In genomic region chr2:165320531-165321150, GRCm38 (mm10) we compare ENCODE assay signal across 9 mouse cellular contexts. TPM values are rescaled to one million over a fixed set of nuclear protein-coding genes. Genes with fewer than 3 reads are reported as not detected.
A peak's percentile ranks its signal among the peaks of the same experiment; 100 is the strongest.
DNase-seq lines count a peak whose midpoint lies in the region; ATAC-seq lines count a peak whose summit lies in the region.
"Had no signal": no experiment of that assay in that cellular context is flagged by ENCODE, and none has a peak within 500 bp of the region (broad histone marks: within the 10 kb centered on the region; RNA-seq: fewer than 3 reads in every experiment).

No protein-coding gene starts in this region.

- peaks cover 52% of the 10 kb centered on the region for H3K4me1 ChIP-seq in liver, embryonic 16.5 days (ENCODE audit: control insufficient read depth, low read depth, low read length)
- peaks cover 67% of the 10 kb centered on the region for H3K4me1 ChIP-seq in stomach, embryonic 15.5 days

- intact Hi-C loops in heart, postnatal 14 days (cut with DNase I) = no loop called here

- H3K4me2 ChIP-seq in liver, embryonic 16.5 days (ENCODE audit: low read depth, low read length) = peak overlapping the region; percentile 25; the same call in 1 of the 2 replicates
- no peak overlapping the region; the same call in 1 of the 2 replicates for H3K4me2 ChIP-seq in stomach, embryonic 15.5 days

- peak; percentile 52 for DNase-seq in adrenal gland, postnatal 14 days
- DNase-seq in adrenal gland, adult 8-10 months = no peak
- peak; percentile 55 for DNase-seq in right cerebral cortex, postnatal 25 days
- no peak for DNase-seq in right cerebral cortex, postnatal 4 days
- DNase-seq in heart, postnatal 14 days = peak; percentile 62 to 64
- DNase-seq in thymus, postnatal 14 days = no peak

- H3K27me3 ChIP-seq in liver, embryonic 16.5 days (ENCODE audit: control insufficient read depth, insufficient read depth, low read depth, low read length) = no peaks in the 10 kb centered on the region
- H3K27me3 ChIP-seq in stomach, embryonic 15.5 days (replicated peaks) = no peaks in the 10 kb centered on the region

- H3K4me3 ChIP-seq in liver, embryonic 16.5 days (ENCODE audit: low read depth, low read length) = no peak overlapping the region
- no peak overlapping the region for H3K4me3 ChIP-seq in stomach, embryonic 15.5 days (replicated peaks)
- H3K4me3 ChIP-seq: myocyte had no signal

- no peak overlapping the region for H3K9ac ChIP-seq in liver, embryonic 16.5 days (ENCODE audit: low read depth, low read length)
- no peak overlapping the region for H3K9ac ChIP-seq in stomach, embryonic 15.5 days

- peak; percentile 27; the same call in 1 of the 2 replicates for ATAC-seq in liver, embryonic 16.5 days (ENCODE audit: low read depth)
- ATAC-seq in stomach, embryonic 15.5 days (ENCODE audit: insufficient read depth, low FRiP score, low read depth) = no peak

- H3K36me3 ChIP-seq in liver, embryonic 16.5 days (ENCODE audit: control insufficient read depth, insufficient read depth) = no peaks in the 10 kb centered on the region
- H3K36me3 ChIP-seq in stomach, embryonic 15.5 days = peaks cover 5% of the 10 kb centered on the region; the same call in 1 of the 2 replicates

- no peaks in the 10 kb centered on the region for H3K9me3 ChIP-seq in liver, embryonic 16.5 days (replicated peaks; ENCODE audit: control insufficient read depth, low read length)
- H3K9me3 ChIP-seq in stomach, embryonic 15.5 days = no peaks in the 10 kb centered on the region

- peak overlapping the region; percentile 43 for H3K27ac ChIP-seq in liver, embryonic 16.5 days (ENCODE audit: low read length)
- peak overlapping the region; percentile 73 for H3K27ac ChIP-seq in stomach, embryonic 15.5 days

- WGBS in liver, embryonic 16.5 days (ENCODE audit: insufficient replicate concordance) = 24% methylated on average over 12 of the region's 12 CpGs
- 62% methylated on average over 12 of the region's 12 CpGs for WGBS in stomach, embryonic 15.5 days

RNA-seq across cellular contexts. Expression of gene Elmo2, which starts 5.6 kb away (rescaled TPM):
- total RNA-seq in adrenal gland, postnatal 14 days (2021) = 26.2 and 27.8 TPM in 2 replicates
- 10 to 100 TPM; 22.8 to 36.2 (median 31.4) TPM for total RNA-seq in adrenal gland, adult 8-10 months (2022)
- total RNA-seq in heart, postnatal 14 days (2021) = 10 to 100 TPM; 22.2 to 25.1 TPM
- polyA plus RNA-seq in liver, embryonic 16.5 days (2015; fragmentation: Nextera tagmentation; extraction: Ambion mirVana) = 15.9 and 16.3 TPM in 2 replicates
- 53.2 and 56.2 TPM in 2 replicates for polyA plus RNA-seq in stomach, embryonic 15.5 days (2015; fragmentation: Nextera tagmentation; extraction: Ambion mirVana)

RNA-seq across cellular contexts. Expression of gene Slc35c2, which starts 33.0 kb away (rescaled TPM):
- total RNA-seq in adrenal gland, postnatal 14 days (2021) = 32.8 and 36.4 TPM in 2 replicates
- 10 to 100 TPM; 56.7 to 62.1 (median 58.3) TPM for total RNA-seq in adrenal gland, adult 8-10 months (2022)
- 10 to 100 TPM; 16.9 to 17.4 TPM for total RNA-seq in heart, postnatal 14 days (2021)
- 37.9 and 47.2 TPM in 2 replicates for polyA plus RNA-seq in liver, embryonic 16.5 days (2015; fragmentation: Nextera tagmentation; extraction: Ambion mirVana)
- 60.5 and 71.8 TPM in 2 replicates for polyA plus RNA-seq in stomach, embryonic 15.5 days (2015; fragmentation: Nextera tagmentation; extraction: Ambion mirVana)

RNA-seq across cellular contexts. Expression of gene Zfp663, which starts 47.9 kb away (rescaled TPM):
- total RNA-seq in adrenal gland, postnatal 14 days (2021) = not detected in 2 replicates
- total RNA-seq in adrenal gland, adult 8-10 months (2022) = not detected
- total RNA-seq in heart, postnatal 14 days (2021) = not detected
- polyA plus RNA-seq in liver, embryonic 16.5 days (2015; fragmentation: Nextera tagmentation; extraction: Ambion mirVana) = not detected in 2 replicates
- 0.64 and 0.66 TPM in 2 replicates for polyA plus RNA-seq in stomach, embryonic 15.5 days (2015; fragmentation: Nextera tagmentation; extraction: Ambion mirVana)
- polyA plus RNA-seq: myocyte had no signal

Comparison
In these comparisons a context has a peak if more than half of its experiments do, and no peak if none do; other contexts are left out.
1. DNase-seq: peak in adrenal gland, postnatal 14 days (single experiment), right cerebral cortex, postnatal 25 days (single experiment) and heart, postnatal 14 days (2 of 2); none in adrenal gland, adult 8-10 months (single experiment), right cerebral cortex, postnatal 4 days (single experiment) and thymus, postnatal 14 days (single experiment).